Mouse (Mus musculus) erythroid progenitor cell, adult 5-6 weeks (primary cell): Measurements from ENCODE around the gene Parp3. TPM values are rescaled to one million over a fixed set of nuclear protein-coding genes. Genes with fewer than 3 reads are reported as not detected.

Source experiments
- ATAC-seq: replicated peaks from 2 replicates; pipeline ENCODE4 v1.8.0; 2016; ENCODE audit warnings: moderate number of reproducible peaks, mild to moderate bottlenecking, moderate TSS enrichment, inconsistent platforms; ENCODE audit not compliant: poor library complexity, low FRiP score, severe bottlenecking
- total RNA-seq, 2 experiments: library from RNA; stranded (forward) in 1 of 2; stranded (reverse) in 1 of 2; fragments of 150-400 nt in 1 of 2; fragments of 186-747, 209-891 nt in 1 of 2; gene quantifications; 2 replicates each; pipeline versions ENCODE4 v1.2.3 to v1.2.4; 2015 to 2017; ENCODE audit warnings: low replicate concordance in 2 of 2

The Parp3 gene
- total RNA-seq, 2 experiments from 2014 or later = 3.3 to 4.2 TPM

- no peak for ATAC-seq
Observed at GRCm38 (mm10) chr9:106461026-106461415, 15.7 kb downstream of the Parp3 start.

DNA sequence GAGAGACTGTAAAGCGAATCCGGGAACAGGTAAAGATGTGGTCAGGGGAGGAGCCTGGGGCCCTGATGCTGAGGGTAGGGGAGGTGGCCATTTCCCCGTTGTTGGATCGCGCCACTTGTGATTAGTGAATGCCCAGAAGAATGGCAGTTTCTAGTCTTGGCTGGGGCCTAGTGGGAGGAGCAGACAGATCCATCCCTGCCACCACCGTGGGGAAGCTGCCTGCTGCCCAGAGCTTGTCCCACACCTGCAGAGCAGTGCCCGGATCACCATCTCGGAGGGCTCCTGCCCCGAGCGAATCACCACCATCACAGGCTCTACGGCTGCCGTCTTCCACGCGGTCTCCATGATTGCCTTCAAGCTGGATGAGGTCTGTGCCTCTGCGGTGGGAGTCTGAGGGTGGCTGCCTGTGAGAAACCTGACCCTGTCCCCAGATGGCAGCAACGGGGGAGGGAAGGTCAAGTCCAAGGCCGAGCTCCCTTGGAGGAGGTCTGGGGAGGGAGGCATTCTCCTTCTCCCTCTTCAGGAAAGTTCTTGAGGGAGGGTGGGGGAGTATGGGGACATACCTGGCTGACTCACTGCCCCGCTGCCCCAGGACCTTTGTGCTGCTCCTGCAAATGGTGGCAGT is 16.2 kb downstream of the Parp3 start:
- ATAC-seq = no peak

- ATAC-seq = no peak
Observed at GRCm38 (mm10) chr9:106459946-106460345, 16.8 kb downstream of the Parp3 start.

GRCm38 (mm10) chr9:106457920-106458319 is 18.8 kb downstream of the Parp3 start:
- ATAC-seq = no peak

DNA sequence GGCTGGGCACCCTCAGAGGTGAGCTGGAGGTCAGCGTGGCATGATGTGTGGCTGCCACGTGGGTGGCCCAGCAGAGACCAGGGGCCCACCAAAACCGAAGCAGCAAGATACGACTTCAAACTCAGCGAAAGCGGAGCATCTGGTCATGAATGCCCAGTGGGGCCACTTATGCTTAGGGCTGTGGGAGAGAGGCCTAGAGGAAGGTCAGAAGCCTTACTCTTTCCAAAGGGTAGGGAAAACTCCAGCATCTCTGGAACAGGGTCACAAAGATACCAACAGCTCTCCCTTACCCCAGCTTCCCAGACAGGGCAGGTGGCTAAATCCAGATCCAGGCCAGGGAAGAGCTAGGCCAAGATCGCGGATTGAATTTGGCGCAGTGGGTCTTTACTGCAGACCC is 19.6 kb downstream of the Parp3 start:
- ATAC-seq = no peak

DNA sequence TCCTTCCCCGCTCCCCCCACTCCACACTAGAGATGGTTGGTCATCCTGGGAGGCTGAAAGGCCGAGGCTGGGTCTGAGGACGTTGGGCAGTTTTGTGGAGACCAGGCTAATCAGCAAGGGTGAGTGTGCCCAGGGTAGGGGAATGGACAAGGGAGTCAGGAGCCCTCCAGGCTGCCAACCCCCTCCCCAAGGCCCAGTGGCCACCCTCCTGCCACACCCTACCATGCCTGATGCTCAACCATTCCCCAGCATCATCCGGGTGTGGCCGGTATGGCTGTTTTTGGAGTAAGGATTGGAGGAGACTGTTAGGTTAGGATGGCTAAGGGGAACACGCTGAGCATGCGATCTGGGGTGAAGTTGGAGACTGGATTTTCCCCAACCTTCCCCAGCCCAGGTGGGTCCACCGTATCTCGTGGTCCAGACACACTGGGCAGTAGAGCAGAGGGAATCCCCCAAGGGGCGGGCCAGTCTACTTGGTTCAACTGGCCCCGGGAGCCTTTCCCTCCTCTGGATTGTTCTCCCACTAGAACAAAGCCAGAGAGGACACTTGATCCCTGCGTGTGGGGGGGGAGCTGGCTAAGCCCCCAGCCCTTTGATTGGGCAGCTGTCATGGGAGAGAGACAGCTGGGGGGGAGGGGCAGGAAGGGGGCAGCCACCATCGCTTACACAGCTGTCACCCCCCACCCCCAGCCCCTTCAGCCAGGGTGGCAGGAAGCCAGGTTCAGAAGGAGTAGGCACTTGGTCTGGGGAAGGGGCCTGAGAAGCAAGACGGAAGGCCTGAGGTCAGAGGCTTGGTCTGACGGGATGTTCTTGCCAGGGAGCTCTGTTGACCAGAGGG is 20.2 kb downstream of the Parp3 start:
- no peak for ATAC-seq

GRCm38 (mm10) chr9:106454888-106455681 is 21.7 kb downstream of the Parp3 start:
- no peak for ATAC-seq

DNA sequence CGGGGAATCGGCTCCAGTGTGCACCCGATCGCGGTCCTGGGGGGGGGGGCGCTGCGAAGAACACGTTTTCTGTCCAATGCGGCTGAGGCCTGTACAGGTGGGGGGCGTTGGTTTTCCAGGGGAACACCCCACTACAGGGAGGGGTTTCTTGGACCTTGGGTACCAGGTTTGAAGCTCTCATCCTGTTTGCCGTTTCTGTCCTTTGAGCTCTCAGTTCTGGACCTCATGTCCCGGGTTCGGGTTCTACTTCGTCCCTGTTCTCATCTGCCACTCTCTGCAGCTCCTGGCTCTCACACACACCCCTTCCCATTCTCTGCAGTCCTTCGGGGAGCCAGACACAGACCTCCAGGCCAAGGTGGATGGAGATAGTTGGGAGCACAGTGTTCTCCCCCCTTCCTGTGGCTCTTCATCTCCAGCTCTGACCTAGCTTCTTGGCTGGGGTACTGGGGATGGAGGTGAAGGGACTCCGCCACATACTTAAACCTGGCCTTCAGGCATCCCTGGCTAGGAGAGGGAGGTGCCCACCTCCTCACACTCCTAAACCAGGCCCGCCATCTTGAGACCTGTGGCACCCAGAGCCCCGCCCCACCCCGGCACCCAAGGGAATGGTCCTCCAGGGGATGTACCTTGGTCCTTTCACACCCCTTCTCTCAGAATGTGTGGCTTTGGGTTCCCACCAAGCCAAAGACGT is 22.5 kb downstream of the Parp3 start:
- no peak for ATAC-seq

- ATAC-seq = 0 out of 2 replicates have a peak, but pooled peaks have one; percentile 21
Observed at GRCm38 (mm10) chr9:106453271-106454070, 23.3 kb downstream of the Parp3 start, which contains the start of gene Pcbp4. TSS of gene Pcbp4 (plus strand) at chr9:106453291.

- no peak for ATAC-seq
Observed at GRCm38 (mm10) chr9:106452821-106453220, 23.9 kb downstream of the Parp3 start.

DNA sequence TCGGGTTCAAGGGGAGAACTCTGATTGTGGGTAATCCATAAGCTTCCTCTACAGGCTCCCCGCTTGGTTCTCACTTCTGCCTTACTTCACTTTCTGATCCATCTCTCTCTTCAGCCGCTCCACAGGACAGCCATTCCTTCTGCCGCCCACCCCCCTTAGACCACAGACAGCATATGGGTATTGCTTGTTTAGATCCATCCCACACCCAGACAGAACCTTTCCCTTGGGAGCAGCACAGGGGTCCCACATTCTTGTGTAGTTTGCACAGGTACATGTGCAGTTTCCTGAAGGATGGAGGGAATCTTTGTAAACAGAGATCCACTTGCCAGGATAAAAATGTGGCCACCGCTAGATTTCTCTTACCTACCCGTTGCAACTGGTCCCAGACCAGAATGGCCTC is 24.4 kb downstream of the Parp3 start:
- no peak for ATAC-seq

GRCm38 (mm10) chr9:106451899-106452298 is 24.9 kb downstream of the Parp3 start:
- ATAC-seq = no peak

DNA sequence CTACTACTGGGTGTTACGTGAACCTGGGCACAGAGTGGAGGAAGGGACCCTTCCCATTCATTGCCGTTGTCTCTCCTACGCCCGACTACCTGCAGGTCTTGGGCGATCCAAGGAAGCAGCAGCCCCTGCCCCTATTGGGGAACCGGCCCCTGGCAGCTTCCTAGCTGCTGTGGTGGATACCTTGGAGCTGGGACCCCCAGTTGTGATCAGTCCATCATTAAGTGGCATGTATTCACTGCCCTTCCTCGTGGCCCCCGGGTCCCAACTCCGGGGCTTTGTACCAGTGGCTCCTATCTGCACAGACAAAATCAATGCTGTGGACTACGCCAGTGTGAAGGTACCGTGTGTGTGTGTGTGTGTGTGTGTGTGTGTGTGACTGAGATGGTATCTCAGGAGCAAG is 25.5 kb downstream of the Parp3 start:
- no peak for ATAC-seq

DNA sequence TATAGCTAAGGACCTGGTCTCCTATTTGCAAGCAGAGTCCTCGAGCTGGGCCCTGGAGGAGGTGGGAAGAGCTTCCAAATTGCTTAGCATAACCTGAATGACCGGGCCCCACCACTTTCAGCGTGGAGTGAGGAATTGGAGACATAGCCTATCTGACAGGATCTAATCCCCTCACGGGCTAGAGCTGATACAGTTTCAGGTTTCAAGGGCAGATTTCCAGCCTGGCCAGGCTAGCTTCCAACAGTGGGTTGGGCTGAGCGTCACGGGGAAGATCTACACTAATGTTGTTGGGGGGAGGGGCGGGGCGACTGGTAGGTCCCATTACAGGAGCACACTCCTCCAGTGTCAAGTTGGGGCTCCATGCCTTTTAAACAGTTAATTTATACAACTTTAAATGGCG is 26.1 kb downstream of the Parp3 start:
- no peak for ATAC-seq

DNA sequence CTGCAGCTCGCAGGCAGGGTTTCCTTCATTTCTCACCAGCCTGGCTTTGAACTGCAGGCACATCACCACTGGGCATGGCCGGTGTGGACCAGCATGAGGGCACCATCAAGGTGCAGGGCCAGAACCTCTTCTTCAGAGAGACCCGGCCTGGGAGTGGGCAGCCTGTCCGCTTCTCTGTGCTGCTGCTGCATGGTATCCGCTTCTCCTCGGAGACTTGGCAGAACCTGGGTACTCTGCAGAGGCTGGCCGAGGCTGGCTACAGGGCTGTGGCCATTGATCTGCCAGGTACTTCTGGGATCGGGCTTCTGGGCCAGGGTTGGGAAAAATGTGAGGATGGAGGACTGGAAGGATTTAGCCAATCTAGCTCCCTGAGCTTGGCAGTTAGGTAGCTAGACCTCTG is 26.8 kb downstream of the Parp3 start:
- no peak for ATAC-seq

GRCm38 (mm10) chr9:106448498-106449031 is 28.2 kb downstream of the Parp3 start:
- peak; percentile 33; the same call in 1 of the 2 replicates for ATAC-seq

GRCm38 (mm10) chr9:106447951-106448350 is 28.8 kb downstream of the Parp3 start:
- no peak for ATAC-seq

DNA sequence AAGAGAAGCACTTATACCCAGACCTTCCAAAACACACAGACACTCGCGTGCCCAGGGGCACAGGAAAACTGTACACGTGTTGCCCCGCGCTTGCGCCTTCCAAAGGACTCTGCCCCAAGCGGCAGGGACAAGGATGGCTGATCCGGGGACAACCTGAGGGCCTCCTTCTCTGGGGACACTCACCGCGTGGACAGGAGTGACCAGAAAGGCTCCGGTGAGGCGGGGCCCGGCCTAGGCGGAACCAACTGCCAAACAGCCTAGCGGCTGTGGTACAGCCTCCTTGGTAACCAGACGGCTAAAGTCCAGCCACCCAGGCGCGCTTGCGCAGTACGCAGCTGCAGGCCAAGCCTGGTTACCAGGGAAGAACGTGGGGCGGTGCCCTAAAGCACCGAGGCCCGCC is 29.4 kb downstream of the Parp3 start, which contains the start of the genes Abhd14b and Abhd14a:
TSS of gene Abhd14b (plus strand) at position 112 of the 400 bp plus-strand sequence.
TSS of gene Abhd14a (minus strand) at position 331 of the 400 bp plus-strand sequence.
- ATAC-seq = peak; percentile 45

GRCm38 (mm10) chr9:106444836-106445235 is 31.9 kb downstream of the Parp3 start:
- ATAC-seq = no peak
